Mouse (Mus musculus) gonadal fat pad, adult 2 months (tissue): ENCODE measurements around the gene Grin2c. TPM values are rescaled to one million over a fixed set of nuclear protein-coding genes. Genes with fewer than 3 reads are reported as not detected.

Experiments
- DNase-seq: peaks from one replicate; pipeline ENCODE4 v3.0.0-alpha.2; 2012; ENCODE audit warnings: low read depth
- polyA plus RNA-seq: library from polyadenylated mRNA; depleted of rRNA; stranded (reverse); fragments of >200 nt; gene quantifications from 2 replicates; pipeline ENCODE4 v1.2.3, GENCODE M21; 2012; rRNA removed

The Grin2c gene
- 0.04 TPM in 1 of 2 replicates, not detected in the other for polyA plus RNA-seq

GRCm38 (mm10) chr11:115267061-115267883 is at the start of gene Grin2c:
TSS of gene Grin2c (minus strand) at chr11:115267243.
- no peak for DNase-seq

DNA sequence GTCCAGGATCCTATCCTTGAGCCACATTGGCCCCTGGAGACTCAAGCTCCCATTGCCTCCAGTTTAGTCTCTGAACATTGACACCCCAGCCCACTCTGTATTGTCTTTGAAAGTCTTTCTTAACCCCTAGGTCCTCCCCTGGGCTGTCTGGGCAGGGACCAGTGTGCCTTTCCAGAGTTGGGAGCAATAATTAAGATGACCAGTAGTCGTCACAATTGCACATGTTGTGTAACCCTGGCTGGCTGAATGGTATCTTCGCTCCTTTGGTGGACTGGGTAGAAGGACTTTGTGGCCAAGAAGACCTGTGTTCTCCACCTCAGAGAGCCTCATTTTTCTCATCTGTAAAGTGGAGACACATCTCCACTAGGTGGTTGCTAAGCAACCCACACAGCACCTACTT is 47.2 kb upstream of the Grin2c start:
- DNase-seq = no peak

DNA sequence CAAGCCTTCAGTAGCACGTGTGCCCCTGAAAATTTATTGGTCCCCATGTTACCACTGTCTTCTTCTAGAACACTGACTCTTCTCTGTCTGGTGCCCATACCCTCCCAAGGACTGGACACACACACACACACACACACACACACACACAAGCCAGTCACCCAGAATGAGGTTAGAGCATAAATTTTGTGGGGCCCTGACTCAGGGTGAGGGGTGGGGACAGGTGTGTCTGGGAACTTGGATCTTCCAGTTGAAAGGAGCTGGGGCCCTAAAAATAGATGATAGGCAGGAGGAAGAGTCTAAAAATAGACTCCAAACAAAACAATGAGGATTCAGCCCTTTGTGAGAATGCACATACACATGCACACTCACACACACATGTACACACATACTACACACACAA is 41.7 kb upstream of the Grin2c start:
- no peak for DNase-seq

DNA sequence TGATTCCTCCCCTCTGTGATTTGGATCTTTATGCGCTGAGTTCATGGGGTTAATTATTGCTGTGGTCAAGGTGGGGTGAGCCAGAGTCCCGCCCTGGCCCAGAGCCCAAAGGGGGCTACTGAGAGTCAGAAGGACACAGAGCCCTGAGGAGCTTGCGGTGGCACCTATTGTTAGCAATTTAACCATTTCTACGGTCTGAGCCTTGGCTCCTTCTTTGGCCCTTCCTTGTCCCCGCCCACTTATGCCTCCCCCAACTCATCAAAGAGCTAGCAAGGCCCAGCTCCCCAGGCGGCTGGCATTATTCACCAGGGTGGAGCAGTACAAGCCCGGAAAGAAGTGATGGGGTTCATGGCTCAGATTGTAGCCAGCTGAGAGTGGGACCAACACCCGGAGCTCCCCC is 39.8 kb upstream of the Grin2c start, which contains the start of gene Otop2:
TSS of gene Otop2 (plus strand) at position 301 of the 400 bp plus-strand sequence.
- DNase-seq = no peak

GRCm38 (mm10) chr11:115303167-115303566 is 36.1 kb upstream of the Grin2c start:
- DNase-seq = no peak

GRCm38 (mm10) chr11:115301351-115301750 is 34.3 kb upstream of the Grin2c start:
- DNase-seq = no peak

DNA sequence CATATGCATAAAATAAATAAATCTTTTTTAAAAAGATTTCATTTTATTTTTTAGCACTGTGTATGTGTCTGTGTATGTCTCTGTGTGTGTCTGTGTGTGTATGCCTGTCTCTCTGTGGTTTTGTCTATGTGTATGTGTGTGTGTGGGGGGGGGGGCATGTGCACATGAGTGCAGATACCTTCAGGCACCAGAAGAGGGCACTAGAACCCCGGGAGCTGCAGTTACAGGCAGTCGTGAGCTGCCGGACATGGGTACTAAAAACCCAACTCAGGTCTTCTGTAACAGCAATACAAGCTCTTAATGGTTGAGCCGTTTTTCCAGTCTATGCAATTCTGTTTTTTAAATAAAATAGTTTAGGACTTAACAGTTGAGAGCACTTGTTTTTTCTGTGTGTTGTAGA is 33.7 kb upstream of the Grin2c start:
- DNase-seq = no peak

GRCm38 (mm10) chr11:115298160-115298559 is 31.1 kb upstream of the Grin2c start:
- no peak for DNase-seq

GRCm38 (mm10) chr11:115297214-115297826 is 30.3 kb upstream of the Grin2c start, which contains the start of gene Fads6:
TSS of gene Fads6 (minus strand) at chr11:115297663.
- no peak for DNase-seq

DNA sequence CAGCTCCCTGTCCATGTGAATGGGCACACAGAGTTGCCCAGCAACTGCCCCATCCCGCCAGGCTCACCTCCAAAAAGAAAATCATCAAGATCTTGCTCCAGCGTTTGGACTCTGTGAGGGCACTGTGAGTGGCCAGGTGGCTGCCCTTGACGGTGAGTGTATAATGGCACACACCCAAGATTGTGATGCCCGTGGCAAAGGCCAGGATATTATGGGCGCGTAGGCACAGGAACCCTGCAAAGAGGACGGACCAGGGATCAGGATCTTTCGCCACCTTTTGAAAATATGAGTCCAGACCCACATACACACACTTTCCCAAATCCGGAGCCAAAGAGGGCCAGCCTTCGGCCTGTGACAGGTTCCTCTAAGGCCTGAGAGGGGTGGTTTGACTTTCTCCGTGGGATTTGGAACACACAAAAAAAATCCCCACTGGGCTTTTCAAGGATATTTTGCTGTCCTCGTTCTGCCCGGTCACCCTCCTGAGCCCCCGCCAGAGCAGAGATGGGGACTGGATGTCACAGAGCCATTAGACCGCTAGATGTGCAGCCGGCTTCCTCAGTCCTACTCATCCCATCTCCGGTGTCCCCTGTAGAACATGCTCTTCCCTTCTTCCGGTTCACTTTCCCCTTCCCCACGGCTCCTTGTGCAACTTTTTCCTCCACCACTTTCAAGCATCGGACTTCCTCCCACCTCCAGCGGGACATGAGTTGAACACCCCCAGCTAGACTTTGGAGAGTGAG is 29.6 kb upstream of the Grin2c start:
- DNase-seq = peak; percentile 83

DNA sequence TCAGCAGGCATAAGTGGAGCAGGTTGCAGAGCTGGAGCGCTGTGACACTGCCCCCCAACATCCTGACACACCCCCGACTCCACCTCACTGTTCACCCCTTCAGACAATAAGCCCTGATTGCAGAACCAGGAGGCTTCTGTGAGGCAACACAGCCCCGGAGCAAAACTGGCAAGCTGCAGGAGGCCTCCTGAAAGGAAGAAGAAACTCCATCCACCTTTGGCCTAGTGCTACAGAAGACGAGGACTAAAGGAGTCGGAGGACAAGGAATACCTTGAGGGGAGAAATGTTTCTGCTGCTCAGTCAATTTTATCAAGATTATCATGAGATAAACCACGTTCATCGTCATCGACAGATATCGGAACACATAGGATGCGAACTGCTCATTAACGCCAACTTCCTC is 28.9 kb upstream of the Grin2c start:
- no peak for DNase-seq

DNA sequence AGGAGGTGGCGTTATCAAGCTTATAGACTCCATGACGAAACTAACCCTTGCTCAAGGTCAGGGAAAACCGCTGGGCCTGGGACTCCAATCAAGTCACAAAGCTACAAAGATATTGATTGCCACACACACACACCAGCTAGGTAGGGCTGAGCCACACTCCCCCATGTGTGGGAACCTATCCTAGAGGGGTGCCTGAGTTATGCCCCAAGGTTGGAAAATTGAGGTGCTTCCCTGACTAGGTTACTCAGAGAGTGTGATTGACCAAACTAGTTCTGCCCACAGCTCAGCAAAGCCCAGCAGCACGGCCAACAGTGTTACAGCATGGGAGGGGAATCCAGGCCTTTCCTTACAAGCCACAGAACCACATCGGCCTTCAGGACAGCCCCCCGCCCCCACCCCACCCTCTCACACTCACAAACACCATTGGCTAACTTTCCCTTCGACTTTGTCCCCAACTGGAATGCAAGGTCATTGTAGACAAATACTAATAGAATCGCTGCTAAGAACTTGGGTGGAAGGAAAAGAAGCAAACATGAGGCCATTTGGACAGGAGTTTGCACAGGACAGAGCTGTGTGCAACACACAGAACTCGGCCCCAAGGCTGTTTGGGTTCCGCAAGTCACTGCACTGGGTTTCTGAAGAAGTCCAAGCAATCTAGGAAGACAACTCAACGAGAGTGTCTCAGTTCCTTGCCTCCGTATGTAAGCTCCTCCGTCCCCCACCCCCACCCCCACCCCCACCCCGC is 25.8 kb upstream of the Grin2c start:
- DNase-seq = no peak

DNA sequence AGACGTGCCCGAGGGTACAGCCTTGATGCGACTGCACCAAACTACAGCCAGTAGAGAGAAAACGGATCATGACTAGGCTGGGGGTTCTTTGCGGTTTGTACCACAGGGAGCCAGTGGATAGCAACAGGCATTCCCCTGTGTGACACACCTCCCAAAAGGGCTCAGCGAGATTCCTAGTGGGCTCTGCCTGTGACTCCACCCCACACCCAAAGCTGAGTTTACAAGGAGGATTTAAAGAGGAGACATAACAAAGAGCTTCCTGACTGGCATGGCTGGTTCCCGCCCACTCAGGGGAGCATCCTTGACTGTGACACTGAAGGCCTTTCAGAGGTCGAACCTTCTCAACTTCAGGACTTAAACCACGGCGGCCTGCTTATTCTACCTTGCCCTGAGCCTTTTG is 24.5 kb upstream of the Grin2c start:
- no peak for DNase-seq

GRCm38 (mm10) chr11:115290919-115291318 is 23.9 kb upstream of the Grin2c start:
- DNase-seq = no peak

DNA sequence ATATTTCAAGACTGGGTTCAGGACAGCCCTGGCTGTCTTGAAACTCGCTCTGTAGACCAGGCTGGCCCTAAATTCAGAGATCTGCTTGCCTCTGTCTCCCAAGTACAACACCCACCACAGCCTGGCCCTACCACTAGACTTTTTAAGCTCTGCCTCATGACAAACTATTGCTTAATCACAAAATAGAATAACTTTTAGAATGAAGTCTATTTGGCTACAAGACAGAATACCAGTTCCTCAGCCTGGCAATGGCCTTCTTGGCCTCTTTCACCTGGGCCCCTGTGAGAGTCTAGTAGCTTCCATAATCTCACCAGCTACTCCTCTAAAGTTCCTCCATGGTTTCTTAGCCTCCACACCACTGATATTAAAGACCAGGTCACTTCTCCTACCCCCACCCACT is 23.3 kb upstream of the Grin2c start:
- DNase-seq = no peak

- no peak for DNase-seq
Measured at GRCm38 (mm10) chr11:115289885-115290284, 22.8 kb upstream of the Grin2c start.

- DNase-seq = no peak
Measured at GRCm38 (mm10) chr11:115288305-115288704, 21.3 kb upstream of the Grin2c start.

- DNase-seq = no peak
Measured at GRCm38 (mm10) chr11:115287386-115287785, 20.3 kb upstream of the Grin2c start.

DNA sequence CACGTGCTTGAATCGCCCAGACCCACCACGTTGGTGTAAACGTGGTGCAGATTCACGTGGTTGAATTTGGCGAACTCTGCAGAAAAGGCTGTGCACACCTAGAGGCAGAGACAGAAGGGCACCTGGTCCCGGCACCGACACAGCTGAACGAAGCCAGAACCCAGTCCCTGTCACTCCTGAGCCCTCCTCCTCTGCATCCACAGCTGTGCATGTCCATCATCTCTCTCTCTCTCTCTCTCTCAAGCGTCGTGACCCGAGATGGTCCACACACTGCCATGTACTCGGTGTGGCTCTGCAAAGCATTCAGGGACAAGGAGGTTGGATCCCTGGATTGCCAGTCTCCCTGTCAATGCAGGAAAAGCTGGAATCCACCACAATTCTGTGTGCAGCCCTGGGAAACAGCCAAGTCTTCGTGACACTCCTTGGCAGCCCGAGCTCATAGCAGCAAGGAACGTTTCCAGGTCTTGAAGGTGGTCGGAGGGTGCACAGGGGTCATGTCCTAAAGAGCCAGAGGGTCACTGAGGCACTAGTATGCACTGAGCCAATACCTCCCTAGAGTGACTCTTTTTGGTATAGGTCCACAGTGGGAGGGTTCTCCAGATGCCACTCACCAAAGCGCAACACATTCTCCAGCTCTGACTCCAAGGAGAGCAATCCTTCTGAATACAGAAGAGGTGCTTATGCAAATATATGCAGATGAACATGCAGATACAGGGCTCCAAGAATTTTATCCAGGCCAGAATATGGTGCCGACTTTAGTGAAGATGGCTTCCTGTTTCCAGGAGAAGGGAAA is 19.4 kb upstream of the Grin2c start:
- DNase-seq = no peak

GRCm38 (mm10) chr11:115285282-115285681 is 18.2 kb upstream of the Grin2c start:
- DNase-seq = no peak
